Mouse (Mus musculus) kidney, postnatal 25 days (tissue): ENCODE measurements around the gene Gm10409.
"Not testable (repeated sequence)": the region's sequence is repeated elsewhere in the genome, so short reads cannot be mapped to it uniquely, and the experiment has no call there.

Experiments used
- DNase-seq, 2 experiments: peaks; one replicate each; pipeline ENCODE4 v3.0.0; 2021; ENCODE audit warnings: mixed read lengths in 2 of 2

Gm10409 gene

DNA sequence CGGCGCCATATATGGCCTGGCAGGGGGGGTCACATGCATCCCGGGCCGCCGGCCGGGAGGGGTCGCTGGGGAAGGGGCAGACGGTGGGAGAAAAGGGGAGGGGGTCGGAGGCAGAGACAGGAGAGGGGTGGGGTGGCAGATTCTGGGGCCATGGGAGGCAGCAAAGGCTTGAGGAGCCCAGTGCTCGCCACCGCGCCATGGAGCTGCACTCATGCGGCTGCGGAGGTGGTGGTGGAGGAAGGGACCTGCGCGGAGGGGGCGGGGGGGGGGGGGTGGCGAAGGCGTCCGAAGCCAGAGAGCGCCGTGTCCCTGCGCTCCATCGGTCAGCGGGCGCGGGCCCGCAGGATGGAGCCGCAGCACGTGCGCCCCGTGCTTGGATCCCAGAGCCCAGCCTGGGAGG lies at the start of gene Gm10409:
Gene Gm10409 (plus strand): TSS at position 301 of the 400 bp plus-strand sequence.
- not testable (repeated sequence) for DNase-seq

DNA sequence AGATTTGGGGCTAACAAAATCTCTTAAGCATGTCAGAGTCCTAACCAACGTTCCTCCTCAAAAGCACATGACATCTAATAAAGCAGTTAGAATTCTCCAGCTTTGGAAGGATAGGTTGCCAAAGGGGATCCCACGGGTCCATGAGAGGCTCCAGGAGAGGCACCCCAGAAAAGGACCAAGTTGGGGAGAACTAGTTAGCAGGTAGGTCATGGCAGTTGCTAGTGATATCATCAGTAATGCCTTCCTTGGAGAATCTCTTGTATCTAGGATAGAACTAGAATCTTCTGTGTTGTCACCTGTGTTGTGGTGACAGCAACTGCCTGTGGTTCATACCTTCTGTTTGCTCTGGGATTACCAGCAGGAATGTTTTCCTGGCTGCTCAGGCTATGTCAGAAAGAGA lies 17.6 kb upstream of the Gm10409 start, which contains the start of gene Gm10413:
Gene Gm10413 (plus strand): TSS at position 301 of the 400 bp plus-strand sequence.
- not testable (repeated sequence) for DNase-seq

- DNase-seq = not testable (repeated sequence)
Measured at GRCm38 (mm10) chr14:3427803-3428202, 15.4 kb downstream of the Gm10409 start, which contains the start of gene Gm3005. Gene Gm3005 (plus strand): TSS chr14:3428103.

DNA sequence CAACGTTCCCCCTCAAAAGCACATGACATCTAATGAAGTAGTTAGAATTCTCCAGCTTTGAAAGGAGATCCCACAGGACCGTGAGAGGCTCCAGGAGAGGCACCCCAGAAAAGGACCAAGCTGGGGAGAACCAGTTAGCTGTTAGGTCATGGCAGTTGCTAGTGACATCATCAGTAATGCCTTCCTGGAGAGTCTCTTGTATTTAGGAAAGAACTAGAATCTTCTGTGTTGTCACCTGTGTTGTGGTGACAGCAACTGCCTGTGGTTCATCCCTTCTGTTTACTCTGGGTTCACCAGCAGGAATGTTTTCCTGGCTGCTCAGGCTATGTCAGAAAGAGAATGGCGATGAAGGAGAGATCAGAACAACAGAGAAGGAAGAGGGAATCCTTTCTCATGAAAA lies 36.7 kb downstream of the Gm10409 start, which contains the start of gene Gm10408:
Gene Gm10408 (plus strand): TSS at position 301 of the 400 bp plus-strand sequence.
- DNase-seq = not testable (repeated sequence)
